Mouse (Mus musculus) NIH3T3 (cell line): ENCODE results near the gene Bloc1s2.

Experiments
- DNase-seq: peaks from one replicate; pipeline ENCODE4 v3.0.0-alpha.2; 2012; ENCODE audit warnings: low read depth

The Bloc1s2 gene

DNA sequence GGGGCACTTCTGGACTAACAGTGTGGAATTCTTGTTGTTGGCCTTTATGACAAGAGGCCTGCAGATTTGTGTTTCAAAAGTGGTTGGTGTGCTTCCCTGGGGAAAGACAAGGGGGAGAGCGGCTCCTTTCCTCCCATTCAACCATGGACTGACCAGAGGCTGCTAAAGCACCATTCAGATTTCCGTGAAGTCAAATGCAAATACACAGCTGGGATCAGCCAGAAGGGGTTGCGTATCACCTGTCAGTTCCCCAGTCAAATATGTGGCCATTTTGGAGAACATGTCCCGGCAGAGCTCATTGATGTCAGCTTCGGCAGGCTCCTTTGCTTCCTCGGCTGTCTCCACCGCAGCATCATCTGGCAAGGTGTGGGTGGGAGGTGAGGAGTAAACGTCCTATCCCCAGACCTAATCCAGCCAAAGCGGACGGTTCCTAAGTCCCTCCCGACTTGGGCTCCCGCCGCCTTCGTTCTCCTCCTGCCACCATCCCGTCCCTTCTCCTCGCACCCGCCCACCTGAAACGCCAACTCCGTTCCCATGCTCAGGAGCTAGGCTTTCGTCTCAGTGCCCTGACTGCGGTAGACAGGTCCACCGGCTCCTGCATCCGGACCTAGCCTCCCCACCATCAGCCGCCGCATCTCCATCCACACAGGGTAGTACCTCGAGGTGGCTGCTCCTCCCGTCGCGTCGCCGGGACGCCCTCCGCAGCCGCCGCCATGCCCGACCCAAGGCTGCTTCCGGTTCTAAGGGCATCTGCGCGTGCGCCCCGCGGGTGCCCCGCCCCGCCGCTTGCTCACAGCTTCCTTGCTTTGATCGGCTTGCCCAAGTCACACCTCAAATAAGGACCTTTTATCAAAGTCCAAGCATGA, at the start of gene Bloc1s2:
Gene Bloc1s2 (minus strand): TSS at position 745 of the 866 bp plus-strand sequence.
- peak; percentile 94 for DNase-seq

- peak; percentile 86 for DNase-seq
Observed at GRCm38 (mm10) chr19:44195138-44195537, 48.9 kb upstream of the Bloc1s2 start.

DNA sequence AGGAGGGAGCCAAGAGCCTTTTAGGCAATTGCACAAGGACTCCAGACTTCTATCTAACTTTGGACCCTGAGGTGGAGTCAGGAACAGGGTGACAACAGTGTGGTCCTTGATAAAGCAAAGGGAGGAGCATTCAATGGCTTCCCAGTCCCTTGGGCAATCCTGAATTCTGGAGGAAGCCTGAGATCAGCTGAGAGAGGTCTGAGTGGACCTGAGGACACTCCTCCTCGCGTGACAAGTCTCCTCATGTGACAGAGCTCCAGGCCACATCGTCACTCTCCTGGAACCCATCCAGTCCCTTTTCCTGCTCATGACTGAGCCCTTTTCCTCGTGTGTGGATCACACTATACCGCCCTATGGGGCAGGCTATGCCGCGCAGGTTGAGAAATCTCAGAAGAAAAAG, 47.7 kb upstream of the Bloc1s2 start:
- DNase-seq = no peak

- no peak for DNase-seq
Observed at GRCm38 (mm10) chr19:44192342-44192741, 46.1 kb upstream of the Bloc1s2 start, which contains the start of gene Pkd2l1. Gene Pkd2l1 (minus strand): TSS chr19:44192442.

- no peak for DNase-seq
Observed at GRCm38 (mm10) chr19:44189056-44189455, 42.8 kb upstream of the Bloc1s2 start.

GRCm38 (mm10) chr19:44183968-44184367, 37.7 kb upstream of the Bloc1s2 start:
- DNase-seq = no peak

GRCm38 (mm10) chr19:44180502-44180901, 34.3 kb upstream of the Bloc1s2 start:
- DNase-seq = no peak

- no peak for DNase-seq
Observed at GRCm38 (mm10) chr19:44176741-44177140, 30.5 kb upstream of the Bloc1s2 start.

GRCm38 (mm10) chr19:44174835-44175234, 28.6 kb upstream of the Bloc1s2 start:
- no peak for DNase-seq

DNA sequence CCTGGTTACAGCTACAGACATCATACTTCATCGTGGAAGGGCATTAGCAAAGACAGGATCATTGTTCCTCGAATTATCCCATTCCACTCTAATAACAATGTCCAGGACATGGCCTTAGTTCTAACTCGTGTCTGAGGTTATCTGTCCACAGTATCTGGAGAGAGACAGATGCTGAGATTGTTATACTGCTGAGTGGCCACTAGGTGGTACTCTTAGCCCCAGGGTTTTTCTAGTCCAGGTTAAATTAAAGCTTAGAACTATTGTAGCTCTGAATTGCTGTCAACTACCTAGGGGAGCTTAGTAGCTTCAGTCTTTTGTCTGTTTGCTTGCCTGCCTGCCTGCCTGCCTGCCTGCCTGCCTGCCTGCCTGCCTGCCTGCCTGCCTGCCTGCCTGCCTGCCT, 15.3 kb upstream of the Bloc1s2 start:
- DNase-seq = peak; percentile 61

DNA sequence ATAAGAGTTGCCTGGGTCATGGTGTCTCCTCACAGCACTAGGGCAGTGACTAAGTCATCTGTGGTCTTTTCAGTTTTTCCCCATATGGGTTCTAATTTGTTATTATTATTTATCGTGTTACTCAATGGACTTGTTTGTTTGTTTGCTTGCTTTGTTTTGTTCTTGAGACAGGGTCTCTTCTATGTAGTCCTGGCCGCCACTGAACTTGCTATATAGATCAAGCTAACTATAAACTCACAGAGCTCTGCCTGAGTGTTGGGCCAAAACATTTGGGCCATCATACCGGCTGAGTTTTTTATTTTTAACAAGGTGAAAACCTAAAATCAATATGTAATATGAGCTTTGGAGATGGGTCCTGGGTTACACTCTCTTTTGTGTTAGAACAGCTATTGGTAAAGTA, 13.1 kb upstream of the Bloc1s2 start:
- no peak for DNase-seq

DNA sequence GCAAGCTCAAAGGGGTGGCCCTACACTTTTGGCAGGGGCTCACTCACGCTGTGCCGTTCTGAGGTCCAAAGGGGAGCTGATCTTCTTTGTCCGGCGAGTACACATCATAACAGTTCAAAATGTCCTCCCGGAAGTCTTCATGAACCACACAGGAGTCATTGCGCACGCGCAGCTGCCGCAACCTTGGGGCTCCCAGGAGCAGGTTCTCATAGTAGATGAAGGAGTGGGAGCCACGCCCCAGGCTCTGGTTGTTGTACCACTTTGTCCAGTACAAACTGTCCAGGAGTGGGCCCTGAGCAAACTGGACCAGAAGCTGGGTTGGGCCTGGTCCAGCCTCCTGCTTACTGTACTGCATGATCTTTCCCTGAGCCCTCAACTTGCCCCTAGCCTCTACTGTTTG, 10.8 kb upstream of the Bloc1s2 start:
- no peak for DNase-seq

- DNase-seq = no peak
Observed at GRCm38 (mm10) chr19:44153781-44154180, 7.5 kb upstream of the Bloc1s2 start.

DNA sequence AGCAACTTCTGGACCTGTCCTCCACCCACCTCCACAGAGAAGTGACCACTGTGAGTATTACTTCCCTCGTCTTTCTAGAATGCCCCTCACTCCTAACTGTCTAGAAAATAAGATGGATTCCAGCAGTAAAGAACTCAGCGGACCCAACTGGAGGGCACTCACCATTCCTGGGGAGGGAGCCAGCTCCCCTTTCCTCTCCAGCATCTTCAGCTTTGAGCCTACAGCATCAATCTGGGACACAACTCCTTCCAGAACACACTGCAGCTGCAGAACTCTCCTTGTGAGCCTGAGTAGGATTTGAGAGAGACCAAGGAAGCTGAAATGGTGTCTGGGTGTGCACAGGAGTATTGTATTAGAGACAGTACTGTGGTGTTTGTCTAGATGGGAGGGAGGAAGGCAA, 2.7 kb upstream of the Bloc1s2 start:
- DNase-seq = no peak

GRCm38 (mm10) chr19:44148345-44148744, 2.1 kb upstream of the Bloc1s2 start:
- DNase-seq = peak; percentile 26

- no peak for DNase-seq
Observed at GRCm38 (mm10) chr19:44146951-44147350, 705 bp upstream of the Bloc1s2 start.

DNA sequence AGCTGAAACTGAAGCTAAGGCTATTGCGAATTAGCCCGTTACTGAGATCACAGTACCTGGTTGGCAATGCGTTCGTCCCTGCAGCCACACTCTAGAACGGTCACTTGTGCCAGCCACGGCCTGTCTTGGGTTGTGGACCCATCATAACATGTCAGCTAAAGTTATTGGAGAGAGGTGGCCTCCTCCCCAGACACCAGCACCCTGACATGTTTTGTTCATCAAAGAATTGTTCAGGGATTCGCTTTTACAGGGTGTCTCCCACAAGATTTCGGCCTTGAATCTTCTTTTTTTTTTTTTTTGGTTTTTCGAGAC, 278 bp upstream of the Bloc1s2 start:
- no peak for DNase-seq

- no peak for DNase-seq
Observed at GRCm38 (mm10) chr19:44144366-44144765, 1.9 kb downstream of the Bloc1s2 start.

GRCm38 (mm10) chr19:44135960-44136485, 10.2 kb downstream of the Bloc1s2 start:
- DNase-seq = no peak

DNA sequence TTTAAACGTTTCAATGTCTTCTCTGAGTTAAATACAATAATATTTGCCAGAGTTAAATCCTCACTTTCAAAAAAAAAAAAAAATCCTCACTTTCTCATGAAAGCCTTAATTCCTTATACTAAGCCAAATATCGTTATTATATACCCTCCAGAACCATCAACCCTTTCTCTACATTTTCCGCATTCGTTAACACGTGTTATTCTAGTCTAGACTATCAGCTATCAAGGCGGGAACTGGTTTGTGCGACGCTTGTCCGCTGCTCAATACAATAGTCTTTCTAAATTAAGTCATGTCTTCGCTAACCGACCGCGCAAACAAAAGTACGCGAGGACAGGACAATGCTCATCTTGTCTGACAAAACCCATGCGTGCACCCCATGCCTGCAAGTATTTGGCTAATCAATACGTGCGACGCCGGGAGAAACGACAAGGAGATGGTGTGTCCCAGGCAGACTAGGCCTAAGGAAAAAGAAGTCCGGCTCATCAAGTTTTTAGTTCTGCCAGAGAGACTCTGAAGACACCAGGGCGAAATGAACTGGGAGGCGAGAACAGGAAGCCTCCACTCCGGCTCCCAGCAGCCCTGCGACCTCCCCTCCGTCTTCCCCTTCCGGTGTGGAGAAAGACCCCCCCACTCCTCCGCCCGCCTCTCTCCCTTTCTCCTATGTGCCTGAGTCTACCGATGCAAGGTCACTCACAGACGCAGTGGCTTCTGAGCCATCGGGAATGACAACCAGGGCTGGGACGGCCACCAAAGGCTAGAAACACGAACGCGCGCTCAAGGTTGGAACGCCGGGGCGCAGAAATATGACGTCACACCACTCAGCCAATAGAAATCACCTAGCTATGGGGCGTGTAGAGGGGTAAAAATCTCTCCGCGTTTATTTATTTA, 10.9 kb downstream of the Bloc1s2 start, which contains the start of gene Cwf19l1:
Gene Cwf19l1 (minus strand): TSS at position 805 of the 888 bp plus-strand sequence.
- peak; percentile 94 for DNase-seq

DNA sequence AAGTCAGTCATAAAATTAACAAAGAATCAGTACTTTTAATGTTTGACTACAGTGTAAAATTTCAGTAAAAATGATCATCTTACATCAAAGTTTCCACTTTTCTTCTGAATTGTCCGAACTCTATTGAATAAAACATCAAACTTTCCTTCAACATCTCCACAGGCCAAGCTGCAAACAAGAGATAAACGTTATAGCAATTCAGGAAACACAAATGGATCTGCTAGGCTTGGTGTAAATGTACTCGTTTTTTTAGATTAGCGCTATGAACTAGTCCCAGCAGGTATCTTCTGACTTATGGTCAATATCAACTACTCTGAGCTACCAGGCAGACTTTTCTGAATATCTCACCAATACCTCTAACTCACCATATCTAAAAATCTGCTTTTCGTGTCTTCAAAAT, 13.3 kb downstream of the Bloc1s2 start:
- DNase-seq = no peak

GRCm38 (mm10) chr19:44128560-44128959, 17.7 kb downstream of the Bloc1s2 start:
- DNase-seq = no peak
